Mouse (Mus musculus): ENCODE data around the gene Filip1l. TPM values are rescaled to one million over a fixed set of nuclear protein-coding genes. Genes with fewer than 3 reads are reported as not detected.
A peak's percentile ranks its signal among the peaks of the same experiment; 100 is the strongest.

Gene Filip1l
- polyA plus RNA-seq, 1 experiment from 2014 or later = 29.0 TPM

GRCm38 (mm10) chr16:57353932-57354331 is 1.0 kb downstream of the Filip1l start:
- no peak for ATAC-seq (ENCODE audit: insufficient read depth)
- Histone ChIP-seq H3K36me3 (ENCODE audit: insufficient read depth) (no peaks in the 10 kb centered on the region), H3K27me3 (ENCODE audit: insufficient read depth, low read length) (no peaks in the 10 kb centered on the region), H3K4me2 (no peak overlapping the region), H3K4me1 (ENCODE audit: insufficient read depth) (no peaks in the 10 kb centered on the region), H3K27ac (ENCODE audit: low read depth) (no peak overlapping the region), H3K4me3 (ENCODE audit: low read depth, low read length) (no peak overlapping the region), H3K9ac (no peak overlapping the region), H3K9me3 (ENCODE audit: low read depth, low read length) (no peaks in the 10 kb centered on the region)
- no peak for DNase-seq
- TF ChIP-seq CTCF (IDR thresholded peaks at IDR 0.05; ENCODE audit: low read depth) = no peak
- WGBS = 57% methylated on average over 6 of the region's 6 CpGs

- Histone ChIP-seq H3K4me3 (ENCODE audit: low read depth, low read length) (no peak overlapping the region), H3K27ac (ENCODE audit: low read depth) (no peak overlapping the region), H3K27me3 (ENCODE audit: insufficient read depth, low read length) (no peaks in the 10 kb centered on the region), H3K4me1 (ENCODE audit: insufficient read depth) (no peaks in the 10 kb centered on the region), H3K9ac (no peak overlapping the region), H3K4me2 (no peak overlapping the region), H3K36me3 (ENCODE audit: insufficient read depth) (no peaks in the 10 kb centered on the region), H3K9me3 (ENCODE audit: low read depth, low read length) (no peaks in the 10 kb centered on the region)
- DNase-seq (no peak), ATAC-seq (ENCODE audit: insufficient read depth) (no peak)
- 66% methylated on average over 6 of the region's 6 CpGs for WGBS
- TF ChIP-seq CTCF (IDR thresholded peaks at IDR 0.05; ENCODE audit: low read depth) = no peak
Measured at GRCm38 (mm10) chr16:57356454-57356853, 3.6 kb downstream of the Filip1l start.

- WGBS = 74% methylated on average over 6 of the region's 6 CpGs
- H3K9ac ChIP-seq = no peak overlapping the region
- ATAC-seq (ENCODE audit: insufficient read depth) = no peak
Measured at GRCm38 (mm10) chr16:57357011-57357410, 4.1 kb downstream of the Filip1l start.

GRCm38 (mm10) chr16:57359251-57359650 is 6.4 kb downstream of the Filip1l start:
- no peak overlapping the region for H3K4me3 ChIP-seq (ENCODE audit: low read depth, low read length)
- TF ChIP-seq CTCF (IDR thresholded peaks at IDR 0.05; ENCODE audit: low read depth) = no peak
- H3K4me2 ChIP-seq = no peak overlapping the region
- ATAC-seq (ENCODE audit: insufficient read depth) = no peak
- H3K36me3 ChIP-seq (ENCODE audit: insufficient read depth) = no peaks in the 10 kb centered on the region
- 81% methylated on average over 10 of the region's 10 CpGs for WGBS
- no peak overlapping the region for H3K27ac ChIP-seq (ENCODE audit: low read depth)
- peaks cover 4% of the 10 kb centered on the region; the same call in 1 of the 2 replicates for H3K4me1 ChIP-seq (ENCODE audit: insufficient read depth)
- no peak overlapping the region for H3K9ac ChIP-seq
- H3K9me3 ChIP-seq (ENCODE audit: low read depth, low read length) = no peaks in the 10 kb centered on the region
- no peaks in the 10 kb centered on the region for H3K27me3 ChIP-seq (ENCODE audit: insufficient read depth, low read length)
- DNase-seq = no peak

More at GRCm38 (mm10) chr16:57357011-57357410, 4.1 kb downstream of the Filip1l start:
- H3K4me3 ChIP-seq (ENCODE audit: low read depth, low read length) = no peak overlapping the region
- H3K4me2 ChIP-seq = no peak overlapping the region
- H3K36me3 ChIP-seq (ENCODE audit: insufficient read depth) = no peaks in the 10 kb centered on the region
- H3K27me3 ChIP-seq (ENCODE audit: insufficient read depth, low read length) = no peaks in the 10 kb centered on the region
- H3K9me3 ChIP-seq (ENCODE audit: low read depth, low read length) = no peaks in the 10 kb centered on the region
- H3K27ac ChIP-seq (ENCODE audit: low read depth) = no peak overlapping the region
- TF ChIP-seq CTCF (IDR thresholded peaks at IDR 0.05; ENCODE audit: low read depth) = no peak
- no peak for DNase-seq
- H3K4me1 ChIP-seq (ENCODE audit: insufficient read depth) = no peaks in the 10 kb centered on the region

GRCm38 (mm10) chr16:57360785-57361184 is 7.9 kb downstream of the Filip1l start:
- no peak for ATAC-seq (ENCODE audit: insufficient read depth)
- H3K9me3 ChIP-seq (ENCODE audit: low read depth, low read length) = no peaks in the 10 kb centered on the region
- no peak for TF ChIP-seq CTCF (IDR thresholded peaks at IDR 0.05; ENCODE audit: low read depth)

GRCm38 (mm10) chr16:57362679-57363401 is 9.9 kb downstream of the Filip1l start:
- Histone ChIP-seq H3K4me3 (ENCODE audit: low read depth, low read length) (peak overlapping the region; percentile 15; the same call in 1 of the 2 replicates), H3K27ac (ENCODE audit: low read depth) (no peak overlapping the region), H3K27me3 (ENCODE audit: insufficient read depth, low read length) (no peaks in the 10 kb centered on the region), H3K9ac (peak overlapping the region; percentile 18; the same call in 1 of the 2 replicates), H3K4me2 (peak overlapping the region; percentile 51), H3K9me3 (ENCODE audit: low read depth, low read length) (no peaks in the 10 kb centered on the region), H3K4me1 (ENCODE audit: insufficient read depth) (peaks cover 4% of the 10 kb centered on the region; the same call in 1 of the 2 replicates), H3K36me3 (ENCODE audit: insufficient read depth) (no peaks in the 10 kb centered on the region)
- 26% methylated on average over 18 of the region's 18 CpGs for whole genome bisulfite sequencing
- DNase-seq (peak; percentile 75), ATAC-seq (ENCODE audit: insufficient read depth) (peak; percentile 87)
- TF ChIP-seq CTCF (IDR thresholded peaks at IDR 0.05; ENCODE audit: low read depth) = peak; percentile 66

More at GRCm38 (mm10) chr16:57360785-57361184, 7.9 kb downstream of the Filip1l start:
- Histone ChIP-seq H3K9ac (no peak overlapping the region), H3K27me3 (ENCODE audit: insufficient read depth, low read length) (no peaks in the 10 kb centered on the region), H3K4me1 (ENCODE audit: insufficient read depth) (peaks cover 4% of the 10 kb centered on the region; the same call in 1 of the 2 replicates), H3K36me3 (ENCODE audit: insufficient read depth) (no peaks in the 10 kb centered on the region), H3K27ac (ENCODE audit: low read depth) (no peak overlapping the region), H3K4me2 (no peak overlapping the region), H3K4me3 (ENCODE audit: low read depth, low read length) (no peak overlapping the region)
- no peak for DNase-seq
- 94% methylated on average over 3 of the region's 3 CpGs for WGBS

- ATAC-seq (ENCODE audit: insufficient read depth) (no peak), DNase-seq (no peak)
- Histone ChIP-seq H3K36me3 (ENCODE audit: insufficient read depth) (no peaks in the 10 kb centered on the region), H3K9ac (no peak overlapping the region), H3K4me1 (ENCODE audit: insufficient read depth) (peaks cover 4% of the 10 kb centered on the region; the same call in 1 of the 2 replicates), H3K27me3 (ENCODE audit: insufficient read depth, low read length) (no peaks in the 10 kb centered on the region), H3K27ac (ENCODE audit: low read depth) (no peak overlapping the region), H3K4me2 (no peak overlapping the region), H3K9me3 (ENCODE audit: low read depth, low read length) (no peaks in the 10 kb centered on the region), H3K4me3 (ENCODE audit: low read depth, low read length) (no peak overlapping the region)
- 61% methylated on average over 7 of the region's 7 CpGs for WGBS
- TF ChIP-seq CTCF (IDR thresholded peaks at IDR 0.05; ENCODE audit: low read depth) = no peak
Measured at GRCm38 (mm10) chr16:57364498-57364897, 11.6 kb downstream of the Filip1l start.
